Mouse (Mus musculus) embryonic facial prominence, embryonic 10.5 days (tissue): Measurements from ENCODE around the gene Smad3. TPM values are rescaled to one million over a fixed set of nuclear protein-coding genes. Genes with fewer than 3 reads are reported as not detected.

Experiments
- DNase-seq: peaks from one replicate; pipeline ENCODE4 v3.0.0-alpha.2; 2017; ENCODE audit warnings: low spot score
- H3K27ac ChIP-seq: fragments of 300-500 bp; sonication (generic); replicated peaks from 2 replicates; pipeline ENCODE4 v1.5.1; 2016; ENCODE audit warnings: mild to moderate bottlenecking
- H3K27me3 ChIP-seq: fragments of 300-500 bp; sonication (generic); replicated peaks from 2 replicates; pipeline ENCODE4 v1.6.1; 2016; ENCODE audit warnings: low read depth, mild to moderate bottlenecking; ENCODE audit not compliant: poor library complexity, severe bottlenecking
- H3K36me3 ChIP-seq: fragments of 300-500 bp; sonication (generic); replicated peaks from 2 replicates; pipeline ENCODE4 v1.6.1; 2016; ENCODE audit warnings: mild to moderate bottlenecking, moderate library complexity
- H3K4me1 ChIP-seq: fragments of 300-500 bp; sonication (generic); 2 replicates; pipeline ENCODE4 v1.6.1; 2016
- H3K4me3 ChIP-seq: fragments of 300-500 bp; sonication (generic); 2 replicates; pipeline ENCODE4 v1.5.1; 2016; ENCODE audit warnings: mild to moderate bottlenecking, moderate library complexity
- H3K9me3 ChIP-seq: fragments of 300-500 bp; sonication (generic); 2 replicates; pipeline ENCODE4 v1.6.1; 2016; ENCODE audit warnings: mild to moderate bottlenecking
- WGBS: fragments of 180-500 bp; shearing (Covaris S2); methylation state at CpG from one replicate; pipeline ENCODE4 v1.1.7; 2016; 5-methylcytosine and 5-hydroxymethylcytosine counted together
- polyA plus RNA-seq: library from polyadenylated mRNA; unstranded; fragments of >200 nt; fragmentation: Nextera tagmentation; extraction: Ambion mirVana; gene quantifications from 2 replicates; pipeline ENCODE4 v1.2.1, GENCODE M21; 2016

The Smad3 gene
- polyA plus RNA-seq, 1 experiment from 2014 or later: 23.4 TPM

GRCm38 (mm10) chr9:63761367-63762094, 3.7 kb upstream of the Smad3 start:
- Histone ChIP-seq H3K4me3 (no peak overlapping the region), H3K27ac (no peak overlapping the region), H3K27me3 (no peaks in the 10 kb centered on the region), H3K9me3 (peaks cover 4% of the 10 kb centered on the region; the same call in 1 of the 2 replicates), H3K36me3 (0 out of 2 replicates have a peak, but pooled peaks cover 4% of the 10 kb centered on the region), H3K4me1 (peaks cover 34% of the 10 kb centered on the region)
- no peak for DNase-seq
- 96% methylated on average over 8 of the region's 8 CpGs for WGBS

DNA sequence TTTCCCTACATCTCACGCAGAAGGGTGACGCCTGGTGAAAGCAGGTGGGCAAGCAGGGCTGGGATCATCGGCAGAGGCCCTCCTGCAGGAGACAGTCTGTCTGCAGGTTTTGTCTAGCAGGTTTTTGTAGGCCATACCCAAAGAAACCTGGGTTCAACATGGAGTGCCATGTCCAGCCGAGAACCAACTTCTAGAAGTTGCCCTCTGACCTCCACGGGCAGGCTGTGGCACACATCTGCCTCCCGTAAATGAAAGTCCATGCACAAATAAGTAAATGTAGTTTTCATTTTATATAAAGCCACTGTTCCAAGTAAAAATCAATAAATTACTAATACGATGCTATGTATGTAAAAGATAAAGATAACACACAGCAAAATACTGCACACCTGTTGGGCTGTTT, 3.0 kb upstream of the Smad3 start:
- Histone ChIP-seq H3K27me3 (no peaks in the 10 kb centered on the region), H3K9me3 (peaks cover 4% of the 10 kb centered on the region; the same call in 1 of the 2 replicates), H3K36me3 (0 out of 2 replicates have a peak, but pooled peaks cover 4% of the 10 kb centered on the region), H3K4me1 (peaks cover 42% of the 10 kb centered on the region), H3K27ac (no peak overlapping the region), H3K4me3 (no peak overlapping the region)
- DNase-seq: no peak
- WGBS: 94% methylated on average over 7 of the region's 7 CpGs

- no peak for DNase-seq
- H3K4me3 ChIP-seq: peak overlapping the region; percentile 86; the same call in 1 of the 2 replicates
Measured at GRCm38 (mm10) chr9:63759973-63760722, 2.4 kb upstream of the Smad3 start.

GRCm38 (mm10) chr9:63758641-63759391, 1.0 kb upstream of the Smad3 start:
- Histone ChIP-seq H3K36me3 (peaks cover 4% of the 10 kb centered on the region; the same call in 1 of the 2 replicates), H3K9me3 (peaks cover 4% of the 10 kb centered on the region; the same call in 1 of the 2 replicates), H3K4me1 (peaks cover 61% of the 10 kb centered on the region), H3K27ac (peak overlapping the region; percentile 97), H3K27me3 (no peaks in the 10 kb centered on the region), H3K4me3 (peak overlapping the region; percentile 86)
- under 1% methylated on average over 23 of the region's 23 CpGs for WGBS
- peak; percentile 78 for DNase-seq

More at GRCm38 (mm10) chr9:63759973-63760722, 2.4 kb upstream of the Smad3 start:
- Histone ChIP-seq H3K4me1 (peaks cover 48% of the 10 kb centered on the region), H3K27me3 (no peaks in the 10 kb centered on the region), H3K9me3 (peaks cover 4% of the 10 kb centered on the region; the same call in 1 of the 2 replicates), H3K36me3 (0 out of 2 replicates have a peak, but pooled peaks cover 4% of the 10 kb centered on the region), H3K27ac (peak overlapping the region; percentile 97; the same call in 1 of the 2 replicates)
- 74% methylated on average over 7 of the region's 7 CpGs for WGBS

- Histone ChIP-seq H3K9me3 (peaks cover 4% of the 10 kb centered on the region; the same call in 1 of the 2 replicates), H3K27ac (peak overlapping the region; percentile 97), H3K36me3 (peaks cover 4% of the 10 kb centered on the region; the same call in 1 of the 2 replicates), H3K27me3 (no peaks in the 10 kb centered on the region), H3K4me1 (peaks cover 75% of the 10 kb centered on the region), H3K4me3 (peak overlapping the region; percentile 86)
- WGBS: 1% methylated on average over 26 of the region's 26 CpGs
- no peak for DNase-seq
Measured at GRCm38 (mm10) chr9:63757462-63757772, 377 bp downstream of the Smad3 start.

DNA sequence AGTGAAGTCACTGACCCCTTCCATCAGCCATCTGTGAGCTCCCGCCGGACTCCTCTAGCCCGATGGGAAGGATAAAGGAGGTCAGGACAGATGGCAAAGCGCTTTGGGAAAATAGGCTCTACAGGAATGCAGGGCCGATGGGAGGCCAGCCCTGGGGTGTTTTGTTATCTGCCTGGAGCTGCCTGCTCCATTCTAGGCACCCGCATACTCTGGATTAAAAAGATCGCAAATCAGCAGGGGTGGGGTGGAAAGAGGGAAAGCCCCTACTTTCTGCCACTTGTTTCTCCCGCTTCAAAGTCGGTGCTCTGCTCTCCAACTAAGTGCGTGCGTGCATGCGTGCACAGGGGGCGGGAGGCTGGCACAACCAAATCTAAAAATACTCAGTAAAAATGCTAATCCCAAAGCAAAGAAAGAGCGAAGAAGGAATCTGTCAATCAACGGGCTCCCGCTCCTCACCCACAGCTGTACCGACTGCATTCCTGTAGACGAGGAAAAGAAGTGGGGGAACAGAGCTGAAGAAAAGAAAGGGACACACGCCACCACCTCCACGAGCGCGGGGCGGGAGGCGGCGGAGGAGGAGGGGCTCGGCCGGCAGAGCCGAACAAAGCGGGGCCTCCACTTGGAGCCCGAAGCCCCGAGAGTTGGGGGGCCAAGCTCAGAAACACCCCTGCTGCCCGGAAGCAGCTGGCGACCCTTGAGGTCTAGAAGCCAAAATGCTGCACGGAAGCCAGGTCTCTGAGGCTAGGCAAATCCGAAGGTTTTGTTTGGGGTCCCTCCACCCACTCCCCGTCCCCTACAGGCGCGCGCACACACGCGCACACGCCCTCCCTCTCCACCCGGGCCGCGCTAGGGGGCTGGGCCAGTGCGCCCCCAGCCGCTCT, 973 bp downstream of the Smad3 start:
- Histone ChIP-seq H3K27ac (peak overlapping the region; percentile 97), H3K4me3 (peak overlapping the region; percentile 86), H3K27me3 (no peaks in the 10 kb centered on the region), H3K36me3 (peaks cover 4% of the 10 kb centered on the region; the same call in 1 of the 2 replicates), H3K9me3 (peaks cover 4% of the 10 kb centered on the region; the same call in 1 of the 2 replicates), H3K4me1 (peaks cover 81% of the 10 kb centered on the region)
- peak; percentile 81 for DNase-seq
- WGBS: under 1% methylated on average over 47 of the region's 47 CpGs

- H3K27ac ChIP-seq: peak overlapping the region; percentile 97
- H3K4me1 ChIP-seq: peaks cover 90% of the 10 kb centered on the region
- H3K4me3 ChIP-seq: peak overlapping the region; percentile 86
- H3K27me3 ChIP-seq: no peaks in the 10 kb centered on the region
- no peaks in the 10 kb centered on the region for H3K9me3 ChIP-seq
- DNase-seq: no peak
- 38% methylated on average over 15 of the region's 15 CpGs for WGBS
- H3K36me3 ChIP-seq: peaks cover 5% of the 10 kb centered on the region
Measured at GRCm38 (mm10) chr9:63755671-63756543, 1.9 kb downstream of the Smad3 start.

- H3K9me3 ChIP-seq: no peaks in the 10 kb centered on the region
- no peak for DNase-seq
- peaks cover 8% of the 10 kb centered on the region for H3K36me3 ChIP-seq
- peak overlapping the region; percentile 60 for H3K27ac ChIP-seq
- 53% methylated on average over 23 of the region's 23 CpGs for WGBS
- H3K4me1 ChIP-seq: peaks cover 94% of the 10 kb centered on the region
- no peaks in the 10 kb centered on the region for H3K27me3 ChIP-seq
- H3K4me3 ChIP-seq: peak overlapping the region; percentile 86
Measured at GRCm38 (mm10) chr9:63754556-63755510, 3.0 kb downstream of the Smad3 start.

GRCm38 (mm10) chr9:63754039-63754438, 3.8 kb downstream of the Smad3 start:
- peak overlapping the region; percentile 86 for H3K4me3 ChIP-seq
- WGBS: 65% methylated on average over 5 of the region's 5 CpGs
- H3K36me3 ChIP-seq: peaks cover 8% of the 10 kb centered on the region
- H3K27ac ChIP-seq: no peak overlapping the region; the same call in 1 of the 2 replicates
- H3K4me1 ChIP-seq: peaks cover 94% of the 10 kb centered on the region
- no peaks in the 10 kb centered on the region for H3K9me3 ChIP-seq
- no peak for DNase-seq
- no peaks in the 10 kb centered on the region for H3K27me3 ChIP-seq

GRCm38 (mm10) chr9:63753359-63753758, 4.4 kb downstream of the Smad3 start:
- Histone ChIP-seq H3K27me3 (no peaks in the 10 kb centered on the region), H3K36me3 (peaks cover 8% of the 10 kb centered on the region), H3K9me3 (no peaks in the 10 kb centered on the region), H3K4me3 (peak overlapping the region; percentile 86; the same call in 1 of the 2 replicates), H3K4me1 (peaks cover 94% of the 10 kb centered on the region), H3K27ac (no peak overlapping the region)
- DNase-seq: no peak
- WGBS: 80% methylated on average over 8 of the region's 8 CpGs
